Mouse (Mus musculus): ENCODE measurements around the gene Gm7534.

GRCm38 (mm10) chr4:134164591-134164990 is 38.2 kb downstream of the Gm7534 start:
- TF ChIP-seq POLR2A (IDR thresholded peaks at IDR 0.05; ENCODE audit: extremely low read depth, insufficient read depth, low read length): no peak
- TF ChIP-seq CTCF (IDR thresholded peaks at IDR 0.05; ENCODE audit: extremely low read depth, insufficient read depth, low read length): no peak

Measured in cortical plate, adult 2 months (tissue).